Mouse (Mus musculus) kidney, postnatal 14 days (tissue): ENCODE data around the gene Tbx21.
A peak's percentile ranks its signal among the peaks of the same experiment; 100 is the strongest.

ENCODE experiments used
- DNase-seq: peaks from one replicate; pipeline ENCODE4 v3.0.0; 2022; ENCODE audit warnings: mixed read lengths

Gene Tbx21

DNA sequence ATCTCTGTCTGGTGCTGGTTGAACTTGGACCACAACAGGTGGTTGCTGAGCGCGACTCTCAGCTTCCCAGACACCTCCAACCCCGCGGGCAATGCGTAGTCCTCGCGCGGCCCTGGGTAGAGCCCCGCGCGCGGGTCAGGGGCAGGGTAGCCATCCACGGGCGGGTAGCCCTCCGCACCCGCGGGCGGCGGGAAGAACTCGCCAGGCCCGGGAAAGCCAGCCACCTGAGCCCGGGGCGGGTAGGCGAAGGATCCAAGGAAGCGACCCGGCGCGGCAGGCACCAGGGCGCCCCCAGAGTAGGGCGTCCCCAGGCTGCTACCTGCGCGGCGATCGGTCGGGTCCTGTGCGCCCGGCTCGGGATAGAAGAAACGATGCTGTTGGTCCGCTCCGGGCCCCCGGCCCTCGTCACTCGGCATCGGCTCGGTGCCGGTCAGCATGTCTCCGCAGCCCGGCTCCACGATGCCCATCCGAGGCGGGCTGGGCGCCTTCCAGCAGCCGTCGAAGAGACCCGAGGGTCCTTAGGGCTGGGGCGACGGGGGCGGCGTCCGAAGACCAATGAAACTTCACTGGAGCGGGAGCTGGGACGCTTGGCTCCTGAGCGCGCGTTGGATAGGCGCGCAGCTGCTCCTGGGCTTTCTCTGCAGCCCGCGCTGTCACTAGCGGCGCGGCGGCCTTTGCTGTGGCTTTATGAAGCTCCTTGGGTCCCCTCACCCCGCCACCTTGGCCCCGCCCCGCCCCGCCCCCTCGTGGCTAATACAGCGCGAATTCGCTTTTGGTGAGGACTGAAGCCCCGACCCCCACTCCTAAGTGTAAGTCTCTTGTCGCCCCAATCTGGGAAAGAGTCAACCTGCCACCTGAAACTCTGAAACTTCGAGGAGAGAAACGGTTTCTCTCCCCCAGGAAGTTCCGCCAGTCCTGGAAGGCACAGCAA, at the start of gene Tbx21:
Gene Tbx21 (minus strand): TSS at position 661 of the 931 bp plus-strand sequence.
- DNase-seq: no peak

GRCm38 (mm10) chr11:97160341-97160740, 45.2 kb upstream of the Tbx21 start:
- no peak for DNase-seq

GRCm38 (mm10) chr11:97156999-97157398, 41.9 kb upstream of the Tbx21 start:
- no peak for DNase-seq

GRCm38 (mm10) chr11:97152662-97153287, 37.6 kb upstream of the Tbx21 start:
- DNase-seq: no peak

DNA sequence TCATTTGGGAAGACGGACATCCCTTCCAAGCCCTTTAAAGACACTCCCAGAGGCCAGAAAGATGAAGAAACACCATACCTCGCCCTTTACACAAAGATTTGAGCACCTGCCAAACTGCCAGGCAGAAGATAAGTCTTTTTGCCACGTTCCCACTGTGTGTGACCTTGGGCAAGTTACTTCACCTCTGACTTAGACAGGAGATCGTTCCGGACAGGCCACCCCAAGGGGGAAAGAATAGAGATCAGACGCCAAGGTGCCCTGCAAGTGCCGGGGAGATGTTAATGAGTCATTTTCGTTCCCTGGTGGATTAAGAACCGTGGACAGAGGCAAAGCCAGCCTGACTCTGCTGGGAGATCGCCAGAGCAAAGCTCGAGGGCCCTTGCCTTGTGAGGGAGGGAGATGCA, 36.9 kb upstream of the Tbx21 start:
- peak; percentile 64 for DNase-seq

GRCm38 (mm10) chr11:97151343-97151801, 36.2 kb upstream of the Tbx21 start, which contains the start of gene Tbkbp1:
Tbkbp1 (minus strand) TSS chr11:97151495.
- DNase-seq: peak; percentile 54

GRCm38 (mm10) chr11:97150411-97151330, 35.5 kb upstream of the Tbx21 start:
- peak; percentile 74 for DNase-seq

- DNase-seq: peak; percentile 90
Observed at GRCm38 (mm10) chr11:97149995-97150410, 34.9 kb upstream of the Tbx21 start.

DNA sequence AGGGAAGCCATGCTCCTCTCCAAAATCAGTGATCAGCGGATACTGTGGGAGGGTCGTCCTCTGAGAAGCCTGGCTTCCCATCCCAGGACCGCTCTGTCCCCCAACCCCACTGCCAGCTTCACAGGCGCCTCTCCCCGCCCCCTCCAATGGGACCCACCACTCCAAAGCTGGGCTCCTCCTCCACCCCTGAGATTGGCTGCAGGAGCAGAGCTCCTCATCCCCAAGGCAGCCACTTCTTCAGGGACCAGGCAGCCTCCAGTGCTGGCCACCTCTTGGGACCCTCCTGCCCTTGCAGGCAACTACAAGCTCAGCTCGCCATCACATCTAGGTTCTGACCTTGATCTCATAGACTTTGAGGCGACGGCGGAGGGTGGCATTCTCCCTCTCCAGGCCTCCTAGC, 33.9 kb upstream of the Tbx21 start:
- DNase-seq: no peak

DNA sequence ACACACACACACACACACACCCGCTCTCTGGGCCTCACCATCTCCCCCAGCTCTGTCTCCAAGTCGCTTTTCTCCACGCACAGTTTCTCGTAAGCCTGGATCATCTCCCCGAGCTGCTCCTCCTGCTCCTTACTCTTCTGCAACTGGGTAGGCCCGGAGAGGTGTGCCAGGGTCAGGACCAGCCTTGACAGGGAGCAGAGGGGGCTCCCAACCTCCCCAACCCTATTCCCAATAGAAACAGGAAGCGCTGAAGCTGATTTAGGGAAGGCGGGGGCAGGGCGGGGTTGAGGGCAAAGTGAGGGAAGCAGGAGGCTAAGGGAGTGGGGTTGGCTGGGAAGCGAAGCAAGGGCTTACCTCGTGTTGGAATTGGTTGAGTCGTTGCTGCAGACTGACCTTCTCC, 33.5 kb upstream of the Tbx21 start:
- no peak for DNase-seq

GRCm38 (mm10) chr11:97147333-97147732, 32.2 kb upstream of the Tbx21 start:
- no peak for DNase-seq

DNA sequence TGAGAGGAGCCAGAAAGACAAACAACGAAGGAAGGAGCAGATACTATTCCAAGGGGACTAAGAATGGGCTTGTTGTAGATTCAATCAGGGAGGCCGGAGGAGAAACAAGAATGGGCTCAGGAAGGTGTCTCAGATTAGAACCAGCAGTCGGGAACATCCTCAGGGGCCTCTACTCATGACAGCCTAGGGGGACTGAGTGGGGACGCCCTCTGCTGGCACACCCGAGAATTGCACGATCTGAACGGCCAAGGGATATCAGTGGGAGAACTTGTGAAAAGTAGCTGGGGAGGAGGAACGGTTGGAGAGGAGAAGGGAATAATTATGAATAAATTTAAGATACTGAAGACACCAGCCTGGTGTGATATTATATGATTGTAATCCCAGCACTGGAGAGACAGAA, 31.6 kb upstream of the Tbx21 start:
- DNase-seq: peak; percentile 72

DNA sequence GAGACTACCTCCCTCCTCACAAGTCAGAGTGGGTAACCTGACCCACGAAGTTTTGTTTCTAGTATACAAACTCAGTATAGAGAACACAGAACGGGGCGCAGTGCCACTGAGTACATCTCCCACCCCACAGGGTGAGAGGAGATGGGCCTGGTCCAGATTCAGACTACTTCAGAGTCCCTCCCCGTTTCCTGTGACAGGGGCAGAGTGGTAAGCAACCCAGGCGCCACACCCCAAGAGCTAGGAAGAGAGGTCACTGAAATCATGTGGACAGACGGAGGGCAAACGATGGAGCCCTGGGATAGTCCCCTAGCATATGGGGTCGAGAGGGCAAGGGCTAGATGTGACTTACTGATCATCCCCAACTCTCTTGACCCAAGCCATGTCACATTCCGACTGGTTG, 30.8 kb upstream of the Tbx21 start:
- DNase-seq: no peak

- DNase-seq: no peak
Observed at GRCm38 (mm10) chr11:97145320-97145719, 30.2 kb upstream of the Tbx21 start.

DNA sequence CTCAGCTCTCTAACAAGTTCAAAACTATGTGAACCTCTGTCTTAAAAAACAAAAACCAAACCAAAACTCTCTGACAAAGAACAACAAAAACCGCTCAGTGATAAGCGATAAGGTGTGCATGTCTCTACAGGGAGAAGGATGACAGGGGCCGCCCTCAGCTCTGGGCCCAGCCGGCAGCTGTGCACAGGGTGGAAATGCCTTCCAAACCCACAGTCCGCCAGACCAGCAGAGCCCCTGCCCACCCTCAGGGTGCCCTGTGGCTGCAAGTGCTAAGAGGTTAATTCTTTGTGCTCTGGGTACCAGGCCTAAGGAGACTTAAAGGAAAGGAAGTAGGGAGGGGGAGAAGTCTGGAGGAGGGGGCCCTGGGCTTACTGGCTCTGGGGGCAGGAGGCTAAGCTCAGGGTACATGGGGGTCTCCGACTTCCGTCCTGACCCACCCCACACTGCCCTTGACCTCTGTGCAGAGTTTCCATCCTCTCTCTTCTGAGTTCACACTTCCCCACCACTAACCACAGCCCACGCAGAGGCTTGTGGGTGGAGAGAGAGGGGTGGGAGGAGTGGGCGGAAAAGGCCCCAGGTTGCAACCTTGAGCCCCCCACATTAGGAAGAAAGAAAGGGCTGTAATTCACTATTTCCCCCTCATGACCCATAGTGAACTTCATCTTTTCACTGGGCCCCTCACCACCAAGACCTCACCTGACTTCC, 28.2 kb upstream of the Tbx21 start:
- DNase-seq: no peak

- DNase-seq: no peak
Observed at GRCm38 (mm10) chr11:97142159-97142608, 27.1 kb upstream of the Tbx21 start.

DNA sequence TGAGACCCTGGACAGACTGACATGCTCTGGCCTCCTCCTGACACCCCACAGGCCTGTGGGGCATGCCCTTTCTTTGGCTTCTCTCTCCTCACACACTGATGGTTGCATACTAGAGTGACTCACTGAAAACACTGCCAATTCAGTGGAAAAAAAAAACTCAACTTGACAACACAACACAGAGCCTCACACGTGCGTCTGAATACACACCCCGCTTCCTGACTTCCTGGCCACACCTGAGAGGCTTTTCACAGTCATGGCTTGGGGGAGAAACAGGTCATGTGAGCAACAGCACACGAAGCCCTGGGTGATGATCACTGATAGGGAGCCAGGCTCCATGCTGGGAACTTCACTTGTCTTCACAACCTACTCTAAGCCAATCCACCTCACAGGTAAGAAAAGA, 25.7 kb upstream of the Tbx21 start:
- DNase-seq: no peak

- no peak for DNase-seq
Observed at GRCm38 (mm10) chr11:97139256-97139655, 24.1 kb upstream of the Tbx21 start.

GRCm38 (mm10) chr11:97138554-97139226, 23.6 kb upstream of the Tbx21 start:
- DNase-seq: peak; percentile 37

- DNase-seq: no peak
Observed at GRCm38 (mm10) chr11:97133270-97133669, 18.1 kb upstream of the Tbx21 start.

- no peak for DNase-seq
Observed at GRCm38 (mm10) chr11:97132185-97132584, 17.1 kb upstream of the Tbx21 start.
